Mouse (Mus musculus): ENCODE measurements at regions not wholly inside any gene's neighbourhood (a gene's known extent, or its start where the extent isn't known, plus 50 kb on each side); places are given as distances from the start of the nearest gene placed in this dataset.
A peak's percentile ranks its signal among the peaks of the same experiment; 100 is the strongest.

DNA sequence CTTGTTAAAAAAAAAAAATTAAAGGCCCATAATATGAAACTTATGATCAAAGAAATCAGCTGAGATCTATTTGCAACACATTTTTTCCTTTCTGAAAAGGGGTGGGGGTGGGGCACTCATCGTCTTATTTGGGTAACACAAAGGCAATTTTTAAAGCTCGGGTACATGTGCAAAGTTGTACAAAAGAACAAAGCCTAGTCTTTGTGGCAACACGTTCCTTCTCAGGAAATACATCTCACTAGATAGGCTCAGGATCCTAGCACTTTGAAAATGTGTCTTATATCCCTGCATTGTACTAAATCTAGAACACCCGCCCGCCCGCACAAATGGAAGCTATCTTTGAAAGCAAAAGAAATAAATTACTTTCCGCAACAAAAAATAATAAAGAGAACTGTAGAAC is 158.2 kb downstream of the Sox4 start:
- DNase-seq (ENCODE audit: low read depth, low spot score): peak; percentile 26

- DNase-seq (ENCODE audit: low read depth, low spot score): no peak
Measured at GRCm38 (mm10) chr13:28794547-28794946, 159.0 kb downstream of the Sox4 start.

DNA sequence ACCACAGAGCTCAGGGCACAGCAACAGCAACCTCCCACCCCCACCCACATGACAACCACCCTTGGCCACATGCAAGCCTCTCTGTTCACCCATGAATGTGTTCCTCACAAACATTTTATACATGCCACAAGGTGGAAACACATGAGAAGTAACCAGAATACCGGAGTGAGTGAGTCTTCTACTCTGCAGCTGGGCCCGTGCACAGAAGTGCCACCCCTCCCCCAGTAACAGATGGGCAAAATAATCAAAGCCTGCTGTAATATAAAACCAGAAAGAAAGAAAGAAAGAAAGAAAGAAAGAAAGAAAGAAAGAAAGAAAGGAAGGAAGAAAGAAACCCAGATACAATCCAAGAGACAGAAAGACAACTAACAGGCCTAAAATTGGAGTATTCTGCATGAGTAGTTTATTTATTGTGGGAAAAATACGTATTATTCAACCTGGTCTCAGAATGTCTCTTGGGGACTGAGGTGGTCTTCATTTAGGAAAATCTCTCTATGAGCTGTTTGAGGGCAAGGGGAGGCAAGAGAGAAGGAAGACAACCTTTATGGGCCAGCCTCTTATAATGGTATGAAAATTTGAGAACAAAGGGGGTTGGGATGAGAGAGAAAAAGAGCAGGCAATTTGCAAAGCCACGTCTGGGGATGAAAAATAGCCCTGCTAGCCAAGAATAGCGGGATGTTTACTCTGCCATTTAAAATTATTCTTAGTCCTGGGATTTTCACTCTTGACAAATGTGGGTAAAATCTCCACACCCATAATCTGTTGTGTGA is 160.2 kb downstream of the Sox4 start:
- DNase-seq (ENCODE audit: low read depth, low spot score): no peak

- DNase-seq (ENCODE audit: low read depth, low spot score): no peak
Measured at GRCm38 (mm10) chr13:28792461-28793165, 160.9 kb downstream of the Sox4 start.

- peak; percentile 11 for DNase-seq (ENCODE audit: low read depth, low spot score)
Measured at GRCm38 (mm10) chr13:28790381-28790780, 163.1 kb downstream of the Sox4 start.

DNA sequence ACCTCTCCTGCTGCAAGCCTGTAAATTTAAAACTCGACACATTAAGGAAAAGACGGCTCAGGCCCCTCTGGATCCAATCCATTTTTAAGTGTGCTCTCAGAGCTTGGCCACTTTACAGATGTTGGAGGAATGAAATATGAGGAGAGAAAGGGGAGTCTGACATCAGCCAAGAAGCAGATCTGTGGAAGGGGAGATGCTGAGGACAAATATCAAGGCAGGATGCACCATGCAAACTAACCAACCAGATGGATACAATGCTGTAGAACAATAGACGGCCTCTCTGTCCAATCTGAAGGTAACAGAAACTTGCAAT is 166.2 kb downstream of the Sox4 start:
- DNase-seq (ENCODE audit: low read depth, low spot score): no peak

- no peak for DNase-seq (ENCODE audit: low read depth, low spot score)
Measured at GRCm38 (mm10) chr13:28786629-28787330, 166.7 kb downstream of the Sox4 start.

DNA sequence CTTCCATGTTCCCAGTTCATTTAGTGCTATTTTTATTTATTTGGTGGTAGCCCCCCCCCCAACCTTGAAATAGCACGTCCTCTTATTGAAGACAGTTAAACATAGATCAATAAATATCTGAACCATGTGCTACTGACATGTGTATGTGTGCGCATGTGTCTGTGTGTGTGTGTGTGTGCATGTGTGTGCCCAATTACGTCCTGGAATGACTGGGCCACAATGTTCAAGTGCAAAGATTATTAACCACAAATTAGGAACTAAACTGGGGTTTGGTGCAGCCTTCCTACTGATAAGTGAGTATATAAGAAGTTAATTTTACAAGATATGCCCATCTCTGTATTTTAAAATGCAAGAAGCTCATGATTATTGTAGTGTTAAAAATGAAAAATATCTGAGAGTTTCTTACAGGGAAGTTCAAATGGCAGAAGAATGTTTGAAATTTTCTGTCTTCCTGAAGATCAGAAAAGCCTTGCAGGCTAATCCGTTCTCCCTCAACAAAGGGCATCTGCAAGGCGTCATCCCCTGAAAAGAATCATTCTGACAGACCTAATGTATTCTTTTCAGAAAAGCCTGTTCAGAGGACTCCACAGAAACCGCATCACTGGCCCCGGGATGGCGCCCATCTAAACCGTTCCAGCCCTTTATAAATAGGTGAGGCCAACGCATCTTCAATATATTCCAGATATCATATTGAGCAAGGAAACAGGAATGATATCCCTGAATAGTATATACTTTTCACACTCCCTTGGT is 170.8 kb downstream of the Sox4 start:
- no peak for DNase-seq (ENCODE audit: low read depth, low spot score)

DNA sequence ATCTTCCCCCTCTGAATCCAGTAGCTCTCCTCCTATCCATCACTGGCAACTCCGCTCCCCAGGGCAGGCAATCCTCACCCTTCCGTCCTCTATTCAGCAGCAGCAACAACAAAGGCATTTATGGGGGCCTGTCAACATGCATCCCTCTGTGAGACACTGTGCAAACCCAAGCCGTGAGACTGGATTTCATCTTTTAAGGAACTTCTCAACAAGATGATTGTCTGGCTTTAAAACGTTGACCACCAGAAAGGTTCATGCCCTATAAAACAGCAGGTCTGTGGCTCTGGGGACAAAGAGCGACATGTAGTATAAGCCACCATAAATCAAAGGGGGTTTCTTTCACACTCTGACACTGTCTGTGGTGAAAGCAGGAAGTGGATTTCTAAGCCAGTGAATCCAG is 171.4 kb downstream of the Sox4 start:
- no peak for DNase-seq (ENCODE audit: low read depth, low spot score)

DNA sequence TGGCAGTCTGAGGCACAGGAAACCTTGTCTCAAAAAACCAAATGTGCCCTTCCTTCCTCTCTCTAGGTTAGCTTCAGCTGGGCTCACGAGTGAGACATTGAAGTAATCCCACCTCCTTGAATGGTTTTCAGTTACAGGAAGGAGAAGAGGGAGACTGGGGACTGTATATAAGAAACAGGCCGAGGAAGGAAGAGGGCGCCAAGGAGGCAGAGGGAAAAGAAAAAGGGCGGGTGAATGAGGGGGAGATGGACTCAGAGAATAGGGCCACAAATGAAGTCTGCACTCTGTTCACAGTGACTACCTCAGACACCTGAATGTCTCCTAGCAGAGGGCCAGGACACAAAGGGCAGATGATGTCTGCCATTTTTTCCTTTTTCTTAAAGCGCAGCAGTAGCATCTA is 171.9 kb downstream of the Sox4 start:
- no peak for DNase-seq (ENCODE audit: low read depth, low spot score)

DNA sequence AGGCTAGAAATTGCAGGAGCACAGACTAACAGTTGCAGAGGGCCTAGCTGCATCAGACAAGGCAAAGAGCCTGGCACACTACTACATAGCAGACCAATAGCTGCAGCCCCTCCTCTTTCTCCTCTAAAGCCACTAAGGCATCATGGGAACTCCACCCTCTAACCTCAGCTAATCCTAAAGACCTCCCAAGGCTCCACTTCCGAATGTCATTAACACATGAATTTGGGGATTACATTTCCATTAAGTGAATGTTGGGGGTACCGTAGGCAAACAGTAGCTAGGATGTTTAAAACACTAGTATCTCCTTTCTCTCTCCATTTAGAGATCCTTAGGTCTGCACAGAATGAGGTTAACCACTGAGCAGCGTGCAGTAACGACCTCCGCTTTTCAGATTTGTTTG is 173.1 kb downstream of the Sox4 start:
- DNase-seq (ENCODE audit: low read depth, low spot score): no peak

DNA sequence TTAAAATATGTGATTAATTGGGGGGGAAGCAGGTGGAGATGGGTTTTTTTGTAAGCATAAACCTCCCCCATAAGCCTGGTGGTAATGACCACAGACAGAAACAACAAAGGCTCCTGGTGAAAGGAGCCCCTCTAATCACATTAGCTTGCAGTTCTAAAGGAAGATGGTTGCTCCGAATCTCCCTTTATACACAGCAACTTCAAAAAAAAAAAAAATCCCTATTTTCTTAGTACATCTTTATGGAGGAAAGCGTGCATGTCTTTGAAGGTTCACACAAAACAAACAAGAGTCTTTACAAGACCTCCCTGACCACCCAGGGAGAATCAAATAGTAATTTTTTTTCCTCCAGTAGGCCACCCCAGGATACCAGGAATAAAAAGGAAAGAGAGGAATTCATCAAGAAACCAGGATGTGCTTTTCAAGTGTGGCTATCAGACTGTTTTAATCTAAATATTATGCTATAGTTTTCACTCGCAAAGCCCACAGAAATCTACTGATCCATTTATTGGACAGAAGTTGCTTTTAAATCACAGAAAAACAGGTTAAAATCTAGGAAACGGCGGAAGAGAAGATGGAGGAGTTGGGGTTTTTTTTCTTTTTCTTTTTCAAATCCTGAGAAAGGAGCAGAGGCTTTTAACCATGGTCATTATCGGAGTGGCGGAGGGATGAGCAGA is 178.2 kb downstream of the Sox4 start:
- DNase-seq (ENCODE audit: low read depth, low spot score): no peak

DNA sequence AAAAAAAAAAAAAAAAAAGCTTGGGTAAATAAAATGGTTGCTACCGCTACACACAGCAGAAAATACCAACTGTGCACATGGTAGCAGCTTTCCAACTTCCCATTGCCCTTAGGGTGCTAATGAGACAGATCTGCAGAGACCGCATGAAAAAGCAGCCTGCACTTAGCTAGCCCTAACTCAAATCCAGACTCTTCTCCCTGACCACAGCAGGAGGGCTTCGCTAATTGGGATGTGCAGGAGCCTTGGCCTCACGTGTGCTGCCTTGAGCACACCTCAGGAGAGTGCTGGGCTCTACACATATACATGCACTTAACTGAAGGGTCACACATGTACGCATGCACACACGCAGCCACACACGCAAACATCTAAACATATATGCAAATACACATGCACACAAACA is 178.9 kb downstream of the Sox4 start:
- no peak for DNase-seq (ENCODE audit: low read depth, low spot score)

- no peak for DNase-seq (ENCODE audit: low read depth, low spot score)
Measured at GRCm38 (mm10) chr13:28773466-28773865, 180.0 kb downstream of the Sox4 start.

DNA sequence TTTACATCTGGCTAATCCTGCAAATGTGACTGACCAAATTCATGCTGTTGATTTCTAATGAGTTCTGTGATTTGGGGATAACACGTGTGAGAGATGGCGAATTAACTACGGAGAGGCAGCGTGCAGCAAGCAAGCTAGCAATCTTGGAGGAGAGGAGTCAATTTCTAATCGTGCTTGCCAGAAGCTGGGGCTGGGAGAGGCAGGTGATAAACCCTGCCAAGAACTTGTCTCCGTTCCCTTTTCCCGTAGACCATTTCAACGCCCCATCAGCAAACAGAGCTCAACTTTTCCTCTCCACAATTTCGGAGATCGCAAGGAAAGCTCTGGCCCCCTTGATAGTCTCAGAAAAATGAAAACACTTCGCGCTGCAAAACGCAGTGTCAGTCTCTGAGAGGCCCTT is 183.0 kb downstream of the Sox4 start:
- no peak for DNase-seq (ENCODE audit: low read depth, low spot score)

DNA sequence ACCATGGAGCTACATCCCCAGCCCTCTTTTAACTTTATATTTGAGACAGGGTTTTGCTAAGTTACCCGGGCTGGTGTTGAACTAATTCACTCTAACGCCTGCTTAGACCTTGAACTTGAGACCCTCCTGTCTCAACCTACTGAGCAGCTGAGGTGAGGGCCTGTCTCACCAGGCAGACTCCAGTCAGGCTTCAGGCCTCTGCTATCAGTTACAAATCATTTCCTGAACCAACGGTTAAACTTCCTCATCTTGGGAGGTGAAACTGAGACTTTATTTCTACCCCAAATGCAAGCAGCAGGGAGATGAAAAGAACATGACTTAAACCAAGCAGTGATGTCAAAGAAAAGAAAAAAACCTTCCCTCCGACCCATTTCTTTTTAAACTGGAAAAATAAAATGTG is 183.5 kb downstream of the Sox4 start:
- no peak for DNase-seq (ENCODE audit: low read depth, low spot score)

GRCm38 (mm10) chr13:28768717-28769426 is 184.6 kb downstream of the Sox4 start:
- DNase-seq (ENCODE audit: low read depth, low spot score): no peak

GRCm38 (mm10) chr13:28762555-28762954 is 191.0 kb downstream of the Sox4 start:
- DNase-seq (ENCODE audit: low read depth, low spot score): peak; percentile 40

DNA sequence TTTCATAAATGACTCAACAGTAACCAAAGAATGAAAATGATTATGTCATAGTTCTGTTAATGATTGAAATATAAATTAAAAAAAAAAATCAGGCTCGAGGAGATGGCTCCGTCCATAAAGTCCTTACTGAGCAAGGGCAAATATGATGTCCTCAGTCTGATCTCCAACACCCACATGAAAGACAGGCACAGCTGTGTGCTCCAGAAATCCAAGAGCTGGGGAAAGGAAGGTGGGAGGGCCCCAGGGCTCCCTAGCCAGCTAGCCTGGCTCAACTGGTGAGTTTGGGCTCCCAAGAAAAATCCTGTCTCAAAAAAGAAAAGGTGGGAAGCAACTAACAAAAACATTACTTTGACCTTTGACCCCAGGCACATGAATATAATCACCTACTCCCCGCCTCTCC is 194.5 kb downstream of the Sox4 start:
- DNase-seq (ENCODE audit: low read depth, low spot score): no peak

DNA sequence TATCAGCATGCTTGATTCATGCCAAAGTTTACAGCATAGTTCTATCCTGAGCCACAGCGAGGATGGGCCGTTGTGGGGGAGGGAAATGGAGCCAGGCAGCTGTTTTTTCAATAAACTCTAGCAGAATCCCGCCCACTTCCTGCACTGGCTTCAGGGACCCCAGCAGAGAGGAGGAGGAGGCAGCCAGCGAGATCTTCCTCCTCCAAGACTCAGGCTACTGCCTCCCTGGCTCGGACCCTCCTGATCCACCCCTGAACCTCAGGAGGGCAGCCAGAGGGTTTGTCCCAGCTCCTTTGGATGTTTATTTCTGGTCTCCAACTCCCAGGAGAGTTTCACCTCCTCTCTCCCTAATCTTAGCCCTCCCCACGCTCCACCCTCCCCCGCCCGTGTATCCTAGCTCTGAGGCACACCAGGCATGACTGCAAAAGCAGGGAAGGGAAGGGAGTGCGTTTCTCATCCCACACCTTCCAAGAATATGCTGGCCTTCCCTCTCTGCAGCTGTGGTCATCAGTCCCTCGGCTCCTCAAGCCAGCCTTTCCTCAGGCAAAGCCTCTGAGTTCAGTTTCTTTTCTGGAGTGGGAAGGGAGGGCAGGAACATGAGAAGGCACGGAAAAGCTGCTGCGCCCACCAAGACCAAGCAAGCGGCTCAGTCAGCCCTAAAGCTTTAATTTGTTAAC is 195.5 kb downstream of the Sox4 start:
- DNase-seq (ENCODE audit: low read depth, low spot score): peak; percentile 57

Data from CD4-positive helper T cell, adult 2 months (primary cell).